Mouse (Mus musculus) heart, postnatal 0 days (tissue): ENCODE measurements at regions not wholly inside any gene's neighbourhood (a gene's known extent, or its start where the extent isn't known, plus 50 kb on each side); places are given as distances from the start of the nearest gene placed in this dataset.

Source experiments
- CTCF ChIP-seq: IDR thresholded peaks from 2 replicates; pipeline ENCODE4 v1.5.1; 2016; ENCODE audit warnings: antibody characterized with exemption, control low read depth, low read depth
- EP300 ChIP-seq: IDR thresholded peaks from 2 replicates; pipeline ENCODE4 v1.6.1; 2016; ENCODE audit warnings: antibody characterized with exemption, low read depth

DNA sequence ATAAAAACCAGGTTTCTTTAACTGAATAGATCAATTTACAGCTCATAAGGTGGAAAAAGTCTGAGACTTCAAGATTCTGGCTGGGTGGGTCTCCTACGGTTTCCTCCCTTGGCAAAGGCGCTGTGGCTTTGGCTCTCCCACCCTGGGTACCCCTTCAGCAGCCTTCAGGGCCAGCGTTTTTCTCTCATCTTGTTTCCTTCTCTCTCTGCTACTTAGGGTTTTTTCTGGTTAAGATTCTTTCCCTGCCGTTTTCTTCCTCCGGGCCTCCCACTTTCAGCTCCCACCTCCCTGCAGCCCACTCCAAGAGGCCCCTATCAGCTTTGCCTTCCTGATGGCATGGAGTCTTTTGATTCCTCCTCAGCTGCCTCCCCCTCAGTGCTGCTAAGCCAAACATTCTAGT, 463.0 kb downstream of the Ccdc171 start:
- TF ChIP-seq CTCF, result no peak
- TF ChIP-seq EP300, result no peak
